Mouse (Mus musculus) megakaryocyte, adult 5-6 weeks (primary cell): ENCODE measurements around the gene Ctnna2. TPM values are rescaled to one million over a fixed set of nuclear protein-coding genes. Genes with fewer than 3 reads are reported as not detected.

Source experiments
- ATAC-seq: 2 replicates; pipeline ENCODE4 v1.8.0; 2016; ENCODE audit warnings: mild to moderate bottlenecking, inconsistent platforms; ENCODE audit not compliant: poor library complexity, severe bottlenecking
- total RNA-seq, 2 experiments: library from RNA; stranded (forward) in 1 of 2; stranded (reverse) in 1 of 2; fragments of 153-499, 151-499 nt in 1 of 2; fragments of 221-1000, 200-1000 nt in 1 of 2; gene quantifications; 2 replicates each; pipeline versions ENCODE4 v1.2.3 to v1.2.4; 2015 to 2017

Ctnna2 gene
- total RNA-seq, 2 experiments from 2014 or later, result not detected

DNA sequence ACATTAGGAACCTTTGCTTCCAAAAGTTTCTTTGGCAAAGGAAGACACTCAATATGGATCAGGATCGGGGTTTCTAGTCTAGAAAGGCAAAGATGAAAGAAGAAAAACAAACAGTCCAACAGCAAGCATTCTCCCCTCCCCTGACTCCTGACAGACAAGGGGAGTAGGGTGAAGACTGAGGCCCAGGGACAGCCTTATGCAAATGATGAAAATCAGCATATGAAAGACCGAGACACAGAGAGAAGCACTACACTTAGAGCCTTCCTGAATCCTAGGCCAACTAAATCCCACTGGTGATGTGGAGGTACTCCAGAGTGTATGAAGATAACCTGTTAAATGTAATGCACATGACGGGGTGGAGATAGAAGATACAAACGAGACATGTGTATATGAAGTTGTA is 787.9 kb downstream of the Ctnna2 start:
- no peak for ATAC-seq

DNA sequence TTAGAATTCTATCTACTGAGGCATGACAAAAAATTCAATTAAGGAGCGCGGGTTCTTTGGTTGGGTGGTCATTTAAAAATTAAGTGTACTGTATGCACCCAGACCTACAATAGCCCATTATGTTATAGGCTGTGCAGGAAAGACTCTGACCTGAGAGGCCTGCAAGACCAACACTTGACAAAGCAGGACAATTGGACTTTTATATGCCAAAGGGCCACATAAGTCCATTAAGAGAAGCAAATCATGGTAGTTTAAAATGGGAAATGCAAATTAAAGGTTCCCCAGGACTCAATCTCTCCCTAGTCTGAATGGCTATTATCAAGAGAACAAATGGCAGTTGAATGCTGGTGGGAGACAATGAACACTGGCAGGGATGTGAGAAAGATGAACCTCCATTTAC is 790.9 kb downstream of the Ctnna2 start:
- ATAC-seq, result no peak

DNA sequence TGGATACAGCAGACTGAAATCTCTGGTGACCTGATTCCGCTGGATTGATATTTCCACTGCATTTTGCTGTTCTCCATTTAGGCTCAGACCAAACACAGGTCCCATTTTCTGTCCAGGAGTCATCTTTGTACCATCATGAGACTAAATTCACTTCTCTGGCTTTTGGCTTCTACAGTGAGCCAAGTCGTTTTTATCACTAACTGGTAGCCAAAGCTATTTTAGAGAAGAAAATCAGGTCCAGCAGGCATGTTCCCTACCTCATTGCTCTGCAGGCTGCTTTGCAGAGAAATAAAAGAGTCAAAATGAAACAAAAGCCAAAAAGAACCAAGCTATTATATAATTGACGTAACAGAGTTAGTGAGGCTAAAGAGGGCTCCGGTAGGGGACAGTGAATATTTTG is 793.7 kb downstream of the Ctnna2 start:
- no peak for ATAC-seq

DNA sequence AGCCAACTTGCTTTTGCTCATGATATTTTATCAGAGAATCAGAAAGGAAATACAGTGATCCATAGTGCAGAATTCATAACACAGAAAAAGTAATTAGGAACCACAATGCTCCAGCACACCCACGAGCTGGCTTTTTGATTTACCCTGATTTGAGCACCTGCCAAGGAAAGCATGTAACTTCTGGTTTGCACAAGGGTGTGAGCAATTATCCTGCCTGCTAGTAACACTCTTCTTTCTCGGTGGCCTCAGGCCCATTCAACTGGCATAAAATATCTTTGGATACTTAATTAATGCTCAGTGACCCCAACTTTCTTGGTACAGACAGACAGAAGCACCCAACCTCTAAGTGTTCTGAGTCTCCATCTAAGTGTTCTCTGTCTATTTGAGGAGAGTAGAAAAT is 794.6 kb downstream of the Ctnna2 start:
- no peak for ATAC-seq

DNA sequence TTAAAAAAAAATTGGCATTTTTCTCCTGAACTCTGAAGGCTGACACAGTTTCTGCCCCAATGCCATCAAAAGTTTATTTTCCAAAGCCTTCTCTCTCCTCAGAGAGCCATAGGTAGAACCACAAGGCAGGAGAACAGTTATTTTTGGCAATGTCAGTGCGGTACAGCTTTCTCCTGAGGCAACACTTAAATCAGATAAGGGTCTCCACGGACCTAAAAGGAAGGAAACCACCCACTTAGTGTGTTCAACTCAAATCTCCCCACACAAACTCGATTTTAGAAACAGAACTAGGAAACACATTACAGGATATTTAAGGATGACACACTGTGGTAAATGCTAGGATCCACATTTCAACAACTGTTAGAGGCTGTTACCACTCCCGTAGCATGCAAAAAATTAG is 803.7 kb downstream of the Ctnna2 start:
- no peak for ATAC-seq

DNA sequence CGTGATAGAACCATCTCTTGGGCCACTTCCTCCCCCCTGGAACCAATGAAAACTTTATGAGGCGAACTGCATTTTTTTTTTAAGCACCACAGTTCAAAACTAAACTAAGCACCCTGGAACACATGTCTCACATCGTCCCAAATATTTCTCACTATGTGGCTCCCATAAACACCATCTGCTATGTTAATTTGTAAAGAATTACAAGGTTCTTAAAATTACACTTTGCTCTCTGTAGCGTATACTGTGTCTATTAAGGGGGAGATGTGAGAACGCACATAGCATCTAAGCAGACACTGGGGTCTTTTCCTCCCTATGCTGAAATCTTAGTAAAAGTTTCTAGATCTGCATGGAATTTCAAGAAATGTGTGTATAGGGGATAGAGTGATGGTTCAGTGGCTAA is 822.5 kb downstream of the Ctnna2 start:
- ATAC-seq, result no peak

DNA sequence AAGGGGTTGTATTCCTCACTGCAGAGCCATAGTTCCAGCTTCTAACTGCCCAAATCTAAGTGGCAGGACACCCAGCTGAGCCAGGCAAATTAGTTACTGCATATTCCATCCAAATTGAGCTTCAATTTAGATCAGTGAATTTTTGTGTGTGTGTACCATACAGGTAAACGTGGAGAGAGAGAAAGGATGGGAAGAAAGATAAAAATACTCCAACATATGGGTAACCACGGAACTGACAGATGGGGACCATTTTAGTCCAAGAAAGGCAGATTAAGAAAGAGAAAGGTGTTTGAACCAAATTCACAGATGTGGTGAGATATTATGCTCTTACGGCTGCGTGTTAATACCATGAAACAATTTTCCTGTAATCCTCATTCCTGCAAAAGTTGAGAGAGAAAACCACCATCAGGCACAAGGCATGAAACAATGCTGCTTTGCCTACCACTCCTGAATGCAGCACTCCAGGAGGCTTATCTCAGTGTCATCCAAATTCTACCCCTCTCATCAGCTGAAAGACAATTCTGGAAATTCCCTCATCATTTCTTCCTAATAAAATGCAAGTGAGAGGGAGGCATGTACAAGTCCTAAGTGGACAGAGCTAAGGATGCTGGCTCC is 840.1 kb downstream of the Ctnna2 start:
- no peak for ATAC-seq

DNA sequence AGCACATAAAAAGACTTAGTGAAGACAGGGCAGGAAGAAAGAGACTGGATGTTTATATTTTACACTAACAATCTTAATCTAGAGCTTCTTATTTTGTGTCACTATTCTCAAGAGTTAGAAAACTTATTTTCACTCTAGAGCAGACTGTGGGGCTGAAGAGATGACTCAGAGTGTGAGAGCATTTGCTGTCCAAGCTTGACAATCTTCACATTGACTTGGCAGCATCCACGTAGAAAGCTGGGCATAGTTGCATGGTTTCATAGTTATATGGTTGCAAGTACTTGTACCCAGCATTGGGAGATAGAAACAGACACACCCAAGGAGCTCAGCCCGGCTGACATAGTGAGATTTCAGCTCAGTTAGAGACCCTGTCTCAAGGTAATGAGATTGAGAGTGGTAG is 858.6 kb downstream of the Ctnna2 start:
- ATAC-seq, result no peak

DNA sequence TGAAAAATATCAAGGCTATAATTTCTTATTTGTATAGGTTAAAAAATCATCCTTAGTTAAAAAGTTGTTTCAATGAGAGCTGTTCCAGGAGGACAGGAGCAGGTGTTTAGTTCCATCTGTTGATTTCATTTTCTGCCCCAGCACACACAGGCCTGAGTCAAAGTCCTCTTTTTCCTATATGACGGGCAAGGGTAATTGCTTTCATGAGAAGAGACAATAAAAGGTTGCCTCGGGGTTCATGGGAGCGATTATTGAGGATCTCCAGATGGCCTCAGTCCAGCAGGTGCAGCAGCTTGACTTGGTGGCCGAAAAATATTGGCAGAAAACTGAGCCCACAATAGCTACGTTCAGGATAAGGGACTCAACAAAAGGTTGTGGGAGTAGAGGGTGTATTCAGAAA is 859.0 kb downstream of the Ctnna2 start:
- no peak for ATAC-seq

DNA sequence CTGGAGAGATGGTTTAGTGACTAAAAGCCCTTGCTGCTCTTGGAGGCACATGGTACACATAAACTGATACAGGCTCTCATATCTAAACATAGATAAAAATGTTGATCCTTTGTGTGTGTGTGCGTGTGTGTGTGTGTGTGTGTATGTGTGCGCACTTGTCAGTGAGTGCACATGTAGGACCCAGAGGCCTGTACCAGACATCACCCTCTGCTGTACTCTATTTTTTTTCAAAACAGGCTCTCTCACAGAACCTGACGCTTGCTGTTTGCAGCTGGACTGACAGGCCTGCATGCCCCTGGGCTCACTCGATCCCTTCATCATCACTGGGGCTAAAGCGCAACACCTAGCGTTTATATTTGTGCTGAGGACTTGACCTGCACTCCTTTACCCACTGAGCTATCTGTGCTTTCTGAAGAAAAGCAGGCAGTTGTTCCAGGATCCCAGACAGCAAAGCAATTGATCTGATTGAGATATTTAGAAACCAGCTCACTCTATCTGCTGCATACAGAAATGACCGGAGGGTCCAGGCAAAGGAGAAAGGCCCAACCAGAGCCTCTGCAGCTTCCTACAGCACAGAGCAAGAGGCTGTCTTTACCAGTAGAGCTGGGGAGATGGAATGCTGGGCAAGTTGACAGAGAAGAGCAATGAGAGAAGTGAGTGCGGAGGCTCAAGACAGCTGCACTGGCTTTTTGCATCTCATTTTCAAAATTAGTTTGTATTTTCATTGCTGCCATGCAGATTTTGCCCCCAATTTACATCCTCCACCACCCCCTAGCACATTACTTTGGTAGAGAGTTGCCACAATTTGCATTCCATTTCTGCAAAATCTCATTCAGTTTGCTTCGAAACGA is 870.2 kb downstream of the Ctnna2 start:
- no peak for ATAC-seq

DNA sequence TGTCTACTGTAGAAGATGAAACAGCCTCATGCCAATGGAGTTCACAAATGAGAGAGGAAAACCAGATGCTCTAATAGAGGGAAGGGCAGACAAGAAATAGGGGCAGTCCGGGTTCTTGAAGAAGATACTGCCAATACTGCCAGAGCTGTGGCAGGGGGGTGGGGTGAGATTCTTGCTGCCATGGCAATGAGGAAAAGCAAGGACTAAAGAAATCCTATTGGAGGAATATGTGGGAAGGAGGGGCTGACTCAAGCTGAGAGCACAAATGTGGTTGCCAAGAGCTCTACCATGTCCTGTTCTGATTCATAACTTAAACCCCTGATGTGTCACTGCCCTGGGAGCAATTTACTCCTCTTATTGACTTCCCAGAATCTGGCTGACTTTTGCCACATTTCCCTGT is 878.5 kb downstream of the Ctnna2 start:
- ATAC-seq, result no peak

DNA sequence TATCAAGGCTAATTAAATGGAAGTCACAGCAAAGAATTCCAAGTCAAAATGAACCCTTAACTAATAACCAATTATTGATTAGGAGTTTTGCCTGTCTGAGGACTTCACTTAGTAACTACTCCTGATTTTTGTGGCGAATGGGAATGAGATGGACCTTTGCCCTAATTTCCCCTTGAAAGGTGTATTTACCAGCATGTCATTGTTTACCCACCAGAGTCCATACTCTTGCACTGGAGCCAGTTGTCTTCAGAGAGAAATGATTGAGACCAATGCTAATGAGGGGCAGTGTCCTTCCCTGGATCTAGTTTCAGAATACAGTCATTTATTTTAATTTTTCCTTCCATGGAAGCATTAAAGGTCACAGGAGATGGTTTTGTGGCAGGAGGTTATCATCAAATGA is 881.0 kb downstream of the Ctnna2 start:
- ATAC-seq, result no peak

DNA sequence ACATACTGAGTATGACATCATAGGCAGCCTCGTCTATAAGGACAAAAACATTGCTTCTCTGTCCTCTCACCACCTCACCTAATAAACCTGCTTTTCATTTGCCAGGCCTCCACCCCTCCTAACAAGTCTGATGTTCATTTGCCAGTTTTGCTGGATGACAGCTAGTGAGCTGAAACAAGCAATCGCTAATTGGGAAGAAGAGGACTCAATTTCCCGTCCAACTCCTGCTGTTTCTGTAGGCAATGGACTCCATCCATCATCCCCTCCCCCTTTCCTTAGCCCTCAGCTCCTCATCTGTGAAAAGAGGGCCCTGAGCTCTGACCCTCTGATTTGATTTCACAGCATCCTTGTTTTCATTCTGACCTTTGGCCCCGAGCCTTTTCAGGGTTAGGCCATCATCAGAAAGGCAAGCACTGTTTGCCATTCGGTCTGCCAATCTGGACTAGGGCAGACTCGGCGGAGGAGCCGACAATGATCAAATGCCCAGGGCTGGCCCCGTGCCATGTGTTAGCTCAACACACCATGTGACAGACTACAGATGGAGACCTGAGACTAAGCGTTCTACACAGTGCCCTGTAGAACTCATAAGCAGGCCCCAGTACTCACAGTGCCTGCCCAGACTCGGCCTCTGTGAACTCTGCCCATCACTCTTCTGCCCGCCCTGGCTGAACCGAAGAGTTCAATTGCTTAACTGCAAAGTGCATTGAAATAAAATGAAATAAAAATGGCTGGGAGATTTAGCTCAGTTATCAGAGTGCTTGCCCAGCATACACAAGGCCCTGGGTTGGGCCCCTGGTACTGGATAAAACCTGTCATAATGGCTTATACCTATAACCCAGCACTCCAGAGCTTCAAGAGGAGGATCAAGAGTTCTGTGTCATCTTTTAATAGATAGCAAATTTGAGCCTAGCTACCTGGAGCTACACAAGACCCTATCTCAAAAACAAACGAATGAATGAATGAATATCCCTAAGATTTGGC is 903.8 kb downstream of the Ctnna2 start:
- ATAC-seq, result no peak

DNA sequence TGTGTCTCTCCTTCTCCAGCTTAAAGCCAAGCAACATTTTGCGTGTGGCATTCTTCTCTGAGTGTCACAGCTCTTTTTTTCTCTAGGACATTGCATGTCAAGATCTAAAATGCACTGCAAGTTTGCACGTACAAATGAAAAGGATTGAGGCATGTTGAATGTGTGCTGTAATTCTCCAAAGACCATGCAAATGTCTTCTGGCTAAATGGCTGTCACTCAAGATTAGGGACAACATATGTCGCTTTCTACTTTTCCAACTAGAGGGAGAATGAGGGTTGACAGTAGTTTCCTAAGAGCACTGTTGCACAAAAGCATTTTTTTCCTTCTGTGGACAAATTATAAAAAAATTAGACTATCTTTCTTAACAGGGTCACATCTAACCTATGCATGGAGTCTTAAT is 909.9 kb downstream of the Ctnna2 start:
- ATAC-seq, result no peak

DNA sequence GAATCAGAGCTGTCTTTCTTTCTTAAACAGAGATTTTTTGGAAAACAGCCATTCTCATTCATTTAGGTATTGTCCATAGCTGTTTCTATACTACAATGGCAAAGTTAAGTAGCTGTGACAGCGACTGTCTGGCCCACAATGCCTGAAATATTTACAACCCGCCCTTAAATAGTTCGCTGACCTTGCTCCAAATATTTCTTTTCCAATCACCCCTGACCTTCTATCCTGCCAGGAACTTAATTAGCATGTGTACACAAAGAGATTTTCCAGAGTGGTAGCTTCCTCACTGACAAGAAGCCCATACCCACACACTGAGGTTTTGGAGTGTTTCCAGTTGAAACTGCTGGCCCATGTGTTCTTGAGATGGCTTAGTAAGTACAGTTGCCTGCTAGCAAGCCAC is 928.8 kb downstream of the Ctnna2 start:
- no peak for ATAC-seq

DNA sequence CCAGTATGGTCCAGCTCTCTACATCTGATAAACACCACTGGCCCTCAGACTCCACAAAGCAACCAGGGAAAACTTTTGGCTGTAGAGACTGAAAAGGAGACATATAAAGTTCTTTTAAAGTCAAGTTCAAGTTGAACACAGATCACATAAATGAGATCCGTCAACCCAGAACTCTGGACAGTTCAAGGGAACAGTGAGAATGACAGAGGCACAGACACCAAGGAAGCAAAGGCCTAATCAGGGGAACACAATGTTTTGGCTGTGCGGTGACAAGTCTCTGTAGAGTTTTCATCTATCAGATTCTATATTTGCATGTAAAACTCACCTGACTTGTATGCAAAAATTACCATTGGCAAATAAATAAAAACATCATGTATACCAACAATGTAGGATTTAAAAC is 929.3 kb downstream of the Ctnna2 start:
- no peak for ATAC-seq

DNA sequence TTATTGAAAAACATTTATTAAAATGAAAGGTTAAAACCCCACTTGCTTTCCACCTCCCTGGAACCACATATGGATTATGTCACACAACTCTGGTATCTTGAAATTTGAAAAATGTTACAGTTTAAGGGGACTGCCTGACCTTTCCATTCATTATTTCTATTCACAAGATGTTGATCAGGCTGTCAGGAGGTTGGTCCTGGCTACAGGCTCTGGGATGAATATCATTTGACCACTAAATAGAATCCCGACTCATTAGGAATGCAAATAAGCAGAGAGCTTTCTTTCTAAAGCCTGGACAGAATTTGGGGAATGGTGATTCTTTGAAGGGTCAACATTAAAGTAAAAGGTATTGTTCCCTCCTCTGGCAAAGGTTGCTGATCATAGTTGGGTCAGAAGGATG is 931.9 kb downstream of the Ctnna2 start:
- ATAC-seq, result no peak

DNA sequence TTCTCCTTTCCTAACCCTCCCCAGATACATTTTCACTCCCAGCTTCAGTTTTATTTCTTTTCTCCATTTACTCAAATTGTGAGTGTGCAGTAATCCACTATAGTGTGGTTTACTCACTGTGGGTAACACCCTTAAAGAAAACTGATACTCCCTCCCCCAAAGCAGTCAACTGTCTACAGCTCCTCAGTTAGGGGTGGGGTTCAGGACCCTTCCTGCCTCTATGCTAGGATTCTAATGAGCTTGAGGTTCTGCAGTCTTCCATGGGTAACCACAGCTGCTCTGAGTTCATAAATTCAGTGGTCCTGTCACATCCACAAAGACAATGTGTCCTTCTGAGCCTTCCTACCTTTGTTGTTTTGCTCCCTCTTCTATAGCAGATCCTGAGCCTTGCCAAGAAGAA is 954.4 kb downstream of the Ctnna2 start:
- ATAC-seq, result no peak

DNA sequence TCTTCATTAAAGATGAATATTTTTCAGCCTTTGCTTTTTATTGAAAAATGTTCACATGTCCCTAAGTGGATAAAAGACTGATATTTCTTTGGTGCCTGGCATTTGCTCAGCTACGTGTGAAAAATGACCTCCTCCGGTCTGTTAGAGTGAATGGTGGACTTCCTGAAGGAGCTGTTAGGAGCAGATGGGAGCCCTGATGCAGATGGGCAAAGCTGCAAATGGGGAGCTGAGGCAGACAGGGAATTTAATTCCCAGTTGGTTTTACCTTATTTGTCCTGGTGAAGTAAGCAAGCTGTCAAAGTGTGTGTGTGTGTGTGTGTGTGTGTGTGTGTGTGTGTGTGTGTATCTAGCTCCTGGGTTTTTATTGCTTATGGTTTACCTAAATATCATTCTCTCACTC is 966.3 kb downstream of the Ctnna2 start:
- ATAC-seq, result no peak

DNA sequence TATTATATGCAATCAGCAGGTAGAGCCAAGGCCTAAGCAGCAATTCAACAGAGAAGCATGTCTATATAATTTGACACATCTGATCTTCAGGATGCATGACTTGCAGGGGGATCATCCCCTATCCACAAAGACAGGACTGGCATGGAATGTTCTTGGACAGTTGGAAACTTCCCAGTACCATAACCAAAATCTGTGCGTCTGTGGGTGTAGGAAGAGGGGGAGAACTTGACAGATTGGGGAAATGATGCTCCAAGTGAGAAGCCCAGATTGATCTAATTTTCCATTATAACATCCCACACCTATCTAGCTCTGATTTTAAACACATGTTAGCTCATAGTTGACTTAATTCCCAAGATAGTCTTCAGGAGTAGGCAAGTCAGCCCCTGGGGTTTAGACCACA is 968.5 kb downstream of the Ctnna2 start:
- ATAC-seq, result no peak

DNA sequence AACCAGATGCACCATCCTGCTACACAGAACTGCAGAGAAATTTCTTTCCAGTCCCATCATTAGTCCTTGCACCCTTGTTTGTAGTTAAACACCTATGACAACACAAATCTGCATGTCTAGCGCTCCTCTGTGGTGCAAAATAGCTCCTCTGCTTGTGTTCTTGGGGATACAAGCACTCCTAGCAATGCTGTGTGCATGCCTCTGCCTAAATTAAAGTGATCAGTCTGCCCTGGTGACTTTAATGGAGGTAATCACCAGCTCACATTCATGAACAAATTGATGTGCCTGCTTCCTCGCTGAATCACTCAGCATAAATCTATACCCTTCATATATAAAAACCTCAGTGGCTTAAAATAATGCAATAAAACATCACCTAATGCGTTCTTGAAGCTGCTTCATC is 987.4 kb downstream of the Ctnna2 start:
- ATAC-seq, result no peak

DNA sequence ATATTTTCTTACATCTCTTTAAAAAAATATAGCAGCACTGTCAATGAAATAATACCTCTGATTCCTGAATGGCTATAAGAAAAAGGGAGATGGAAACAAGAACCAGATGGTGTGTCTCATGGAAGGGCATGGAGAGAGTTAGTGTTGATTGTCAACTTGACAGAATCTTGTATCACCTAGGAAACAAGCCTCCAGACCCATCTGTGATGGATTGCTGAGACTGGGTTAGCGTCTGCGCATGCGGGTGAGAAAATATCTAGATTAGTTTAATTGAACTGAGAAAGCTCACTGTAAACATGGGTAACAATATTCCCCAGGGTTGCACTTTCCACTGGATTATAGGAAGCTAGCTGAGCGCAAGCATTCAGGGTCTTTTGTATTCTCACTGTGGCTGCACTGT is 994.7 kb downstream of the Ctnna2 start:
- no peak for ATAC-seq
